Mouse (Mus musculus): ENCODE results near the gene Cnpy2.

- TF ChIP-seq CTCF (IDR thresholded peaks at IDR 0.05; ENCODE audit: extremely low read depth, insufficient read length, insufficient replicate concordance, low read depth, low read length) (no peak), POLR2A (IDR thresholded peaks at IDR 0.05; ENCODE audit: low read depth, low read length) (no peak)
Observed at GRCm38 (mm10) chr10:128336195-128336594, 13.9 kb downstream of the Cnpy2 start.

All from small intestine, adult 2 months (tissue).